Mouse (Mus musculus): ENCODE results near the gene Sgsm3.

Gene Sgsm3

GRCm38 (mm10) chr15:80979611-80980010, 2.0 kb downstream of the Sgsm3 start:
- no peak for DNase-seq (ENCODE audit: extremely low spot score, low spot score)

- DNase-seq (ENCODE audit: extremely low spot score, low spot score), result no peak
Measured at GRCm38 (mm10) chr15:80981176-80981575, 3.6 kb downstream of the Sgsm3 start.

GRCm38 (mm10) chr15:80983264-80983663, 5.7 kb downstream of the Sgsm3 start:
- no peak for DNase-seq (ENCODE audit: extremely low spot score, low spot score)

- no peak for DNase-seq (ENCODE audit: extremely low spot score, low spot score)
Measured at GRCm38 (mm10) chr15:80988331-80988730, 10.8 kb downstream of the Sgsm3 start.

GRCm38 (mm10) chr15:80989712-80990111, 12.1 kb downstream of the Sgsm3 start:
- DNase-seq (ENCODE audit: extremely low spot score, low spot score), result no peak

- DNase-seq (ENCODE audit: extremely low spot score, low spot score), result no peak
Measured at GRCm38 (mm10) chr15:80994959-80995358, 17.4 kb downstream of the Sgsm3 start.

GRCm38 (mm10) chr15:80996090-80996835, 18.7 kb downstream of the Sgsm3 start:
- DNase-seq (ENCODE audit: extremely low spot score, low spot score), result no peak

GRCm38 (mm10) chr15:80997077-80997476, 19.5 kb downstream of the Sgsm3 start:
- no peak for DNase-seq (ENCODE audit: extremely low spot score, low spot score)

- no peak for DNase-seq (ENCODE audit: extremely low spot score, low spot score)
Measured at GRCm38 (mm10) chr15:81000419-81001138, 23.0 kb downstream of the Sgsm3 start.

- DNase-seq (ENCODE audit: extremely low spot score, low spot score), result no peak
Measured at GRCm38 (mm10) chr15:81006127-81006735, 28.7 kb downstream of the Sgsm3 start.

GRCm38 (mm10) chr15:81007339-81007738, 29.8 kb downstream of the Sgsm3 start:
- no peak for DNase-seq (ENCODE audit: extremely low spot score, low spot score)

- DNase-seq (ENCODE audit: extremely low spot score, low spot score), result no peak
Measured at GRCm38 (mm10) chr15:81007905-81008304, 30.3 kb downstream of the Sgsm3 start.

GRCm38 (mm10) chr15:81008689-81009123, 31.1 kb downstream of the Sgsm3 start:
- DNase-seq (ENCODE audit: extremely low spot score, low spot score), result no peak

- DNase-seq (ENCODE audit: extremely low spot score, low spot score), result no peak
Measured at GRCm38 (mm10) chr15:81010114-81010513, 32.5 kb downstream of the Sgsm3 start.

GRCm38 (mm10) chr15:81011523-81011922, 34.0 kb downstream of the Sgsm3 start:
- DNase-seq (ENCODE audit: extremely low spot score, low spot score), result no peak

GRCm38 (mm10) chr15:81012359-81012758, 34.8 kb downstream of the Sgsm3 start:
- DNase-seq (ENCODE audit: extremely low spot score, low spot score), result no peak

- DNase-seq (ENCODE audit: extremely low spot score, low spot score), result no peak
Measured at GRCm38 (mm10) chr15:81013186-81013585, 35.6 kb downstream of the Sgsm3 start.

GRCm38 (mm10) chr15:81015068-81015744, 37.6 kb downstream of the Sgsm3 start:
- no peak for DNase-seq (ENCODE audit: extremely low spot score, low spot score)

GRCm38 (mm10) chr15:81016488-81016887, 38.9 kb downstream of the Sgsm3 start:
- no peak for DNase-seq (ENCODE audit: extremely low spot score, low spot score)

- DNase-seq (ENCODE audit: extremely low spot score, low spot score), result no peak
Measured at GRCm38 (mm10) chr15:81017308-81017707, 39.7 kb downstream of the Sgsm3 start.

GRCm38 (mm10) chr15:81021377-81021776, 43.8 kb downstream of the Sgsm3 start:
- DNase-seq (ENCODE audit: extremely low spot score, low spot score), result no peak

GRCm38 (mm10) chr15:81022437-81022836, 44.9 kb downstream of the Sgsm3 start:
- no peak for DNase-seq (ENCODE audit: extremely low spot score, low spot score)
